Mouse (Mus musculus) stomach, postnatal 0 days (tissue): ENCODE data around the gene Syt3. TPM values are rescaled to one million over a fixed set of nuclear protein-coding genes. Genes with fewer than 3 reads are reported as not detected.
A peak's percentile ranks its signal among the peaks of the same experiment; 100 is the strongest.

Experiments used
- ATAC-seq: fragments of 200-750 bp; cut with Nextera tagmentation; 2 replicates; pipeline ENCODE4 v1.8.0; 2017; ENCODE audit not compliant: low FRiP score, low TSS enrichment
- DNase-seq: peaks from one replicate; pipeline ENCODE4 v3.0.0-alpha.2; 2016; ENCODE audit warnings: low spot score
- H3K27ac ChIP-seq: fragments of 300-500 bp; sonication (generic); replicated peaks from 2 replicates; pipeline ENCODE4 v1.5.1; 2014; ENCODE audit warnings: mild to moderate bottlenecking, control low read depth
- H3K27me3 ChIP-seq: fragments of 300-500 bp; sonication (generic); 2 replicates; pipeline ENCODE4 v1.6.1; 2014; ENCODE audit warnings: low read length; ENCODE audit not compliant: control insufficient read depth, insufficient read depth
- H3K36me3 ChIP-seq: fragments of 300-500 bp; sonication (generic); 2 replicates; pipeline ENCODE4 v1.6.1; 2014; ENCODE audit warnings: low read length, mixed read lengths; ENCODE audit not compliant: control insufficient read depth, insufficient read depth
- H3K4me1 ChIP-seq: fragments of 300-500 bp; sonication (generic); replicated peaks from 2 replicates; pipeline ENCODE4 v1.6.1; 2014; ENCODE audit warnings: antibody characterized with exemption; ENCODE audit not compliant: control insufficient read depth, insufficient read depth
- H3K4me2 ChIP-seq: fragments of 300-500 bp; sonication (generic); replicated peaks from 2 replicates; pipeline ENCODE4 v1.6.1; 2014; ENCODE audit warnings: low read depth, mild to moderate bottlenecking, control low read depth, moderate library complexity
- H3K4me3 ChIP-seq: fragments of 300-500 bp; sonication (generic); 2 replicates; pipeline ENCODE4 v1.5.1; 2014; ENCODE audit warnings: low read depth, low read length, control low read depth
- H3K9ac ChIP-seq: fragments of 300-500 bp; sonication (generic); 2 replicates; pipeline ENCODE4 v1.6.1; 2014; ENCODE audit warnings: mild to moderate bottlenecking, low read length, control low read depth, mixed read lengths
- H3K9me3 ChIP-seq: fragments of 300-500 bp; sonication (generic); 2 replicates; pipeline ENCODE4 v1.6.1; 2016; ENCODE audit warnings: low read length; ENCODE audit not compliant: control insufficient read depth
- CTCF ChIP-seq: IDR thresholded peaks from 2 replicates; pipeline ENCODE4 v1.5.1; 2016; ENCODE audit warnings: antibody characterized with exemption, low read depth, mild to moderate bottlenecking, moderate library complexity
- EP300 ChIP-seq: optimal IDR thresholded peaks from 2 replicates; pipeline ENCODE3; 2016; ENCODE audit warnings: antibody characterized with exemption
- WGBS: fragments of 180-500 bp; shearing (Covaris S2); extraction: QIAGEN DNeasy Blood & Tissue Kit; methylation state at CpG from one replicate; pipeline ENCODE4 v1.1.7; 2014; 5-methylcytosine and 5-hydroxymethylcytosine counted together
- polyA plus RNA-seq: library from polyadenylated mRNA; unstranded; fragments of >200 nt; fragmentation: Nextera tagmentation; extraction: Ambion mirVana; gene quantifications from 2 replicates; pipeline ENCODE4 v1.2.1, GENCODE M21; 2015

Syt3 gene
- polyA plus RNA-seq, 1 experiment from 2014 or later, result 1.2 TPM

GRCm38 (mm10) chr7:44356590-44357481, 27.1 kb upstream of the Syt3 start:
- Histone ChIP-seq H3K9me3 (no peaks in the 10 kb centered on the region), H3K9ac (no peak overlapping the region), H3K27ac (no peak overlapping the region), H3K4me3 (0 out of 2 replicates have a peak overlapping the region, but pooled peaks have one; percentile 6), H3K36me3 (no peaks in the 10 kb centered on the region), H3K4me2 (peak overlapping the region; percentile 25; the same call in 1 of the 2 replicates), H3K4me1 (no peaks in the 10 kb centered on the region), H3K27me3 (peaks cover 30% of the 10 kb centered on the region)
- TF ChIP-seq CTCF, result no peak
- no peak for TF ChIP-seq EP300
- no peak for DNase-seq
- no peak for ATAC-seq
- WGBS, result 5% methylated on average over 35 of the region's 35 CpGs

- no peaks in the 10 kb centered on the region for H3K9me3 ChIP-seq
- no peak for TF ChIP-seq CTCF
- no peak for TF ChIP-seq EP300
- no peaks in the 10 kb centered on the region for H3K36me3 ChIP-seq
- DNase-seq (no peak), ATAC-seq (no peak)
- no peak overlapping the region for H3K4me3 ChIP-seq
- H3K27me3 ChIP-seq, result peaks cover 25% of the 10 kb centered on the region
- no peak overlapping the region for H3K9ac ChIP-seq
- H3K4me2 ChIP-seq, result no peak overlapping the region
- WGBS, result 26% methylated on average over 10 of the region's 10 CpGs
- no peak overlapping the region for H3K27ac ChIP-seq
- H3K4me1 ChIP-seq, result no peaks in the 10 kb centered on the region
Observed at GRCm38 (mm10) chr7:44357531-44357930, 26.4 kb upstream of the Syt3 start.

- TF ChIP-seq CTCF, result no peak
- no peak for TF ChIP-seq EP300
- Histone ChIP-seq H3K36me3 (no peaks in the 10 kb centered on the region), H3K27me3 (peaks cover 21% of the 10 kb centered on the region), H3K4me2 (no peak overlapping the region), H3K4me3 (no peak overlapping the region), H3K9ac (no peak overlapping the region), H3K4me1 (no peaks in the 10 kb centered on the region), H3K9me3 (no peaks in the 10 kb centered on the region), H3K27ac (no peak overlapping the region)
- no peak for DNase-seq
- no peak for ATAC-seq
- WGBS, result 19% methylated on average over 5 of the region's 5 CpGs
Observed at GRCm38 (mm10) chr7:44358012-44358411, 25.9 kb upstream of the Syt3 start.

GRCm38 (mm10) chr7:44358886-44359654, 24.8 kb upstream of the Syt3 start:
- H3K4me1 ChIP-seq, result no peaks in the 10 kb centered on the region
- DNase-seq (peak; percentile 22), ATAC-seq (no peak)
- H3K4me2 ChIP-seq, result peak overlapping the region; percentile 87
- peak overlapping the region; percentile 45 for H3K4me3 ChIP-seq
- TF ChIP-seq CTCF (no peak), EP300 (no peak)
- H3K9me3 ChIP-seq, result no peaks in the 10 kb centered on the region
- H3K36me3 ChIP-seq, result no peaks in the 10 kb centered on the region
- H3K27ac ChIP-seq, result no peak overlapping the region
- H3K9ac ChIP-seq, result peak overlapping the region; percentile 48
- 13% methylated on average over 12 of the region's 26 CpGs for WGBS
- peaks cover 11% of the 10 kb centered on the region; the same call in 1 of the 2 replicates for H3K27me3 ChIP-seq

GRCm38 (mm10) chr7:44359908-44360672, 23.8 kb upstream of the Syt3 start:
- H3K4me2 ChIP-seq, result peak overlapping the region; percentile 87
- H3K4me3 ChIP-seq, result peak overlapping the region; percentile 45
- ATAC-seq (peak; percentile 81), DNase-seq (peak; percentile 95)
- peaks cover 7% of the 10 kb centered on the region; the same call in 1 of the 2 replicates for H3K27me3 ChIP-seq
- WGBS, result 0% methylated on average over 51 of the region's 54 CpGs
- H3K36me3 ChIP-seq, result no peaks in the 10 kb centered on the region
- no peaks in the 10 kb centered on the region for H3K9me3 ChIP-seq
- H3K4me1 ChIP-seq, result no peaks in the 10 kb centered on the region
- H3K9ac ChIP-seq, result peak overlapping the region; percentile 47
- TF ChIP-seq EP300, result no peak
- TF ChIP-seq CTCF, result 0 out of 2 replicates have a peak, but pooled peaks have one; percentile 7
- H3K27ac ChIP-seq, result no peak overlapping the region
